ENCODE assay signal across 15 mouse cellular contexts in genomic region chrX:99186497-99187435, GRCm38 (mm10). TPM values are rescaled to one million over a fixed set of nuclear protein-coding genes. Genes with fewer than 3 reads are reported as not detected.
DNase-seq lines count a peak whose midpoint lies in the region; ATAC-seq and TF ChIP-seq lines count a peak whose summit lies in the region.
"Had no signal": no experiment of that assay in that cellular context is flagged by ENCODE, and none has a peak within 500 bp of the region (broad histone marks: within the 10 kb centered on the region; RNA-seq: fewer than 3 reads in every experiment).

No protein-coding gene starts in this region.

- H3K9ac ChIP-seq in kidney, embryonic 14.5 days (ENCODE audit: low read depth, low read length) = no peak overlapping the region
- H3K9ac ChIP-seq in forebrain, postnatal 0 days = no peak overlapping the region
- no peak overlapping the region for H3K9ac ChIP-seq in midbrain, embryonic 14.5 days (replicated peaks; ENCODE audit: low read length)
- H3K9ac ChIP-seq: heart, embryonic 15.5 days; liver, postnatal 0 days had no signal

- H3K4me1 ChIP-seq in kidney, embryonic 14.5 days (ENCODE audit: control insufficient read depth, insufficient read depth, low read length) = 0 out of 2 replicates have a peak, but pooled peaks cover 2% of the 10 kb centered on the region
- H3K4me1 ChIP-seq in forebrain, postnatal 0 days (ENCODE audit: insufficient read depth) = no peaks in the 10 kb centered on the region
- H3K4me1 ChIP-seq in midbrain, embryonic 14.5 days (ENCODE audit: control insufficient read depth, insufficient read depth, low read length) = no peaks in the 10 kb centered on the region
- H3K4me1 ChIP-seq: heart, embryonic 15.5 days had no signal

- H3K27ac ChIP-seq in kidney, embryonic 14.5 days (ENCODE audit: low read depth, low read length) = no peak overlapping the region
- no peak overlapping the region for H3K27ac ChIP-seq in forebrain, postnatal 0 days (ENCODE audit: low read depth, low read length)
- H3K27ac ChIP-seq in midbrain, embryonic 14.5 days (replicated peaks; ENCODE audit: low read depth, low read length) = no peak overlapping the region
- H3K27ac ChIP-seq: heart, embryonic 15.5 days had no signal

- H3K4me3 ChIP-seq in kidney, embryonic 14.5 days (ENCODE audit: low read length) = no peak overlapping the region
- H3K4me3 ChIP-seq in forebrain, postnatal 0 days (ENCODE audit: low read depth, low read length) = no peak overlapping the region
- no peak overlapping the region for H3K4me3 ChIP-seq in midbrain, embryonic 14.5 days (replicated peaks; ENCODE audit: low read depth, low read length)
- H3K4me3 ChIP-seq: erythroblast, embryonic 14.5 days; heart, embryonic 15.5 days had no signal

- ATAC-seq in kidney, embryonic 14.5 days (ENCODE audit: low FRiP score, low TSS enrichment) = peak; percentile 28; the same call in 1 of the 2 replicates
- ATAC-seq in forebrain, postnatal 0 days = peak; percentile 75
- ATAC-seq in midbrain, embryonic 14.5 days (ENCODE audit: low FRiP score, low TSS enrichment) = peak; percentile 60; the same call in 1 of the 2 replicates
- ATAC-seq: intestine, embryonic 16.5 days; liver, postnatal 0 days had no signal

- no peak overlapping the region for H3K4me2 ChIP-seq in kidney, embryonic 14.5 days (replicated peaks; ENCODE audit: low read depth, low read length)
- no peak overlapping the region for H3K4me2 ChIP-seq in forebrain, postnatal 0 days (ENCODE audit: low read depth)
- no peak overlapping the region for H3K4me2 ChIP-seq in midbrain, embryonic 14.5 days (ENCODE audit: low read length)
- H3K4me2 ChIP-seq: heart, embryonic 15.5 days had no signal

- no peak for TF ChIP-seq CTCF in forebrain, postnatal 0 days (IDR thresholded peaks at IDR 0.05; ENCODE audit: low read depth)

- no peak for DNase-seq in kidney, adult 11 months
- peak; percentile 38 for DNase-seq in adrenal gland, postnatal 25 days
- peak; percentile 51 for DNase-seq in forebrain, postnatal 0 days
- peak; percentile 34 for DNase-seq in midbrain, embryonic 14.5 days
- DNase-seq in lung, postnatal 10 days = no peak
- DNase-seq in left cerebral cortex, adult 9 months (ENCODE audit: low spot score in 2 of 2) = no peak
- no peak for DNase-seq in cerebellum, postnatal 36 days
- DNase-seq: cerebellum, postnatal 14 days; gastrocnemius, postnatal 14 days; liver, postnatal 0 days; thymus, postnatal 25 days had no signal

- no peaks in the 10 kb centered on the region for H3K36me3 ChIP-seq in kidney, embryonic 14.5 days (ENCODE audit: control insufficient read depth, insufficient read depth, low read length)
- H3K36me3 ChIP-seq in forebrain, postnatal 0 days (ENCODE audit: insufficient read depth) = no peaks in the 10 kb centered on the region
- no peaks in the 10 kb centered on the region for H3K36me3 ChIP-seq in midbrain, embryonic 14.5 days (ENCODE audit: control insufficient read depth, insufficient read depth, low read length)
- H3K36me3 ChIP-seq: heart, embryonic 15.5 days had no signal

- H3K27me3 ChIP-seq in kidney, embryonic 14.5 days (ENCODE audit: control insufficient read depth, insufficient read depth, low read length) = no peaks in the 10 kb centered on the region; the same call in 1 of the 2 replicates
- H3K27me3 ChIP-seq in forebrain, postnatal 0 days (ENCODE audit: insufficient read depth, low read length) = no peaks in the 10 kb centered on the region
- no peaks in the 10 kb centered on the region for H3K27me3 ChIP-seq in midbrain, embryonic 14.5 days (ENCODE audit: control insufficient read depth, insufficient read depth, low read length)

- 44% methylated on average over 10 of the region's 10 CpGs for WGBS in kidney, embryonic 14.5 days
- 38% methylated on average over 10 of the region's 10 CpGs for WGBS in forebrain, postnatal 0 days
- WGBS in midbrain, embryonic 14.5 days = 46% methylated on average over 10 of the region's 10 CpGs

- H3K9me3 ChIP-seq in kidney, embryonic 14.5 days (ENCODE audit: control insufficient read depth, low read length) = no peaks in the 10 kb centered on the region
- no peaks in the 10 kb centered on the region for H3K9me3 ChIP-seq in forebrain, postnatal 0 days (ENCODE audit: low read length)
- H3K9me3 ChIP-seq in midbrain, embryonic 14.5 days (ENCODE audit: control insufficient read depth, low read length) = no peaks in the 10 kb centered on the region
- H3K9me3 ChIP-seq: heart, embryonic 15.5 days had no signal

RNA-seq across cellular contexts. Expression of gene Efnb1, which starts 50.8 kb away (rescaled TPM):
- polyA plus RNA-seq in kidney, embryonic 14.5 days (2014; fragmentation: Nextera tagmentation; extraction: Ambion mirVana) = 45.0 and 59.4 TPM in 2 replicates
- total RNA-seq in adrenal gland, postnatal 25 days (2021) = 47.3 and 60.8 TPM in 2 replicates
- 36.5 and 48.9 TPM in 2 replicates for total RNA-seq in forebrain, postnatal 0 days (2014; rRNA removed)
- 26.6 and 29.6 TPM in 2 replicates for polyA plus RNA-seq in forebrain, postnatal 0 days (2015; fragmentation: Nextera tagmentation; extraction: Ambion mirVana)
- 13.9 and 20.0 TPM in 2 replicates for polyA plus RNA-seq in midbrain, embryonic 14.5 days (2014; fragmentation: Nextera tagmentation; extraction: Ambion mirVana)

Comparison
In these comparisons a context has a peak if more than half of its experiments do, and no peak if none do; other contexts are left out.
1. DNase-seq: peak in adrenal gland, postnatal 25 days (single experiment), forebrain, postnatal 0 days (single experiment) and midbrain, embryonic 14.5 days (single experiment); none in kidney, adult 11 months (single experiment), lung, postnatal 10 days (single experiment), left cerebral cortex, adult 9 months (0 of 2) and cerebellum, postnatal 36 days (0 of 2).
2. Peak in every context shown above with its lines, with median percentiles within 50 percentile points of each other: ATAC-seq.